Mouse (Mus musculus) forebrain, postnatal 0 days (tissue): ENCODE data around the gene Rpf2. TPM values are rescaled to one million over a fixed set of nuclear protein-coding genes. Genes with fewer than 3 reads are reported as not detected.

Experiments
- ATAC-seq: fragments of 200-750 bp; cut with Nextera tagmentation; 2 replicates; pipeline ENCODE4 v1.8.0; 2017; ENCODE audit warnings: mild to moderate bottlenecking, moderate library complexity
- DNase-seq: peaks from one replicate; pipeline ENCODE4 v3.0.0-alpha.2; 2015
- H3K27ac ChIP-seq: fragments of 300-500 bp; sonication (generic); 2 replicates; pipeline ENCODE4 v1.5.1; 2014; ENCODE audit warnings: low read depth, mild to moderate bottlenecking, antibody characterized with exemption, low read length, moderate library complexity, mixed read lengths
- H3K27me3 ChIP-seq: fragments of 300-500 bp; sonication (generic); 2 replicates; pipeline ENCODE4 v1.6.1; 2014; ENCODE audit warnings: mild to moderate bottlenecking, low read length, mixed read lengths; ENCODE audit not compliant: insufficient read depth
- H3K36me3 ChIP-seq: fragments of 300-500 bp; sonication (generic); 2 replicates; pipeline ENCODE4 v1.6.1; 2014; ENCODE audit warnings: mild to moderate bottlenecking, moderate library complexity; ENCODE audit not compliant: insufficient read depth
- H3K4me1 ChIP-seq: fragments of 300-500 bp; sonication (generic); 2 replicates; pipeline ENCODE4 v1.6.1; 2014; ENCODE audit warnings: antibody characterized with exemption; ENCODE audit not compliant: insufficient read depth
- H3K4me2 ChIP-seq: fragments of 300-500 bp; sonication (generic); 2 replicates; pipeline ENCODE4 v1.6.1; 2014; ENCODE audit warnings: low read depth, mild to moderate bottlenecking, moderate library complexity
- H3K4me3 ChIP-seq: fragments of 300-500 bp; sonication (generic); 2 replicates; pipeline ENCODE4 v1.5.1; 2014; ENCODE audit warnings: low read depth, low read length, mixed read lengths
- H3K9ac ChIP-seq: fragments of 300-500 bp; sonication (generic); 2 replicates; pipeline ENCODE4 v1.6.1; 2014; ENCODE audit warnings: mild to moderate bottlenecking
- H3K9me3 ChIP-seq: fragments of 300-500 bp; sonication (generic); 2 replicates; pipeline ENCODE4 v1.6.1; 2016; ENCODE audit warnings: low read length
- CTCF ChIP-seq: sonication (generic); IDR thresholded peaks from 2 replicates; pipeline ENCODE4 v1.5.1; 2016; ENCODE audit warnings: antibody characterized with exemption, control low read depth, low read depth
- WGBS: fragments of 180-500 bp; shearing (Covaris S2); extraction: QIAGEN DNeasy Blood & Tissue Kit; methylation state at CpG from one replicate; pipeline ENCODE4 v1.1.7; 2014; 5-methylcytosine and 5-hydroxymethylcytosine counted together
- polyA plus RNA-seq: library from polyadenylated mRNA; unstranded; fragments of >200 nt; fragmentation: Nextera tagmentation; extraction: Ambion mirVana; gene quantifications from 2 replicates; pipeline ENCODE4 v1.2.1, GENCODE M21; 2015
- total RNA-seq: library from RNA; depleted of rRNA; stranded (reverse); fragments of >200 nt; gene quantifications from 2 replicates; pipeline ENCODE4 v1.2.3, GENCODE M21; 2014; rRNA removed

Rpf2 gene
- 39.9 and 43.9 TPM in 2 replicates for total RNA-seq
- 66.7 and 74.3 TPM in 2 replicates for polyA plus RNA-seq

- TF ChIP-seq CTCF, result no peak
- Histone ChIP-seq H3K9me3 (no peaks in the 10 kb centered on the region), H3K4me2 (peak within 1 kb of the TSS; percentile 69), H3K4me3 (peak within 1 kb of the TSS; percentile 66), H3K36me3 (peaks cover 47% of the 10 kb centered on the region), H3K9ac (peak within 1 kb of the TSS; percentile 53), H3K27me3 (no peaks in the 10 kb centered on the region), H3K27ac (peak within 1 kb of the TSS; percentile 80), H3K4me1 (0 out of 2 replicates have a peak, but pooled peaks cover 7% of the 10 kb centered on the region)
- DNase-seq (peak; percentile 95), ATAC-seq (peak; percentile 96)
- 2% methylated on average over 54 of the region's 54 CpGs for WGBS
Measured at GRCm38 (mm10) chr10:40246374-40247165, at the start of gene Rpf2. TSS of gene Rpf2 (minus strand) at chr10:40247036.

- DNase-seq (no peak), ATAC-seq (no peak)
- Histone ChIP-seq H3K27me3 (no peaks in the 10 kb centered on the region), H3K4me3 (no peak overlapping the region), H3K4me1 (no peaks in the 10 kb centered on the region; the same call in 1 of the 2 replicates), H3K27ac (no peak overlapping the region), H3K4me2 (no peak overlapping the region), H3K9ac (no peak overlapping the region), H3K9me3 (no peaks in the 10 kb centered on the region), H3K36me3 (0 out of 2 replicates have a peak, but pooled peaks cover 11% of the 10 kb centered on the region)
- no peak for TF ChIP-seq CTCF
- 93% methylated on average over 6 of the region's 6 CpGs for WGBS
Measured at GRCm38 (mm10) chr10:40292640-40293039, 45.8 kb upstream of the Rpf2 start.

GRCm38 (mm10) chr10:40286767-40287166, 39.9 kb upstream of the Rpf2 start:
- no peak overlapping the region for H3K9ac ChIP-seq
- no peak overlapping the region for H3K4me3 ChIP-seq
- no peaks in the 10 kb centered on the region for H3K9me3 ChIP-seq
- no peak overlapping the region for H3K4me2 ChIP-seq
- H3K36me3 ChIP-seq, result peaks cover 10% of the 10 kb centered on the region; the same call in 1 of the 2 replicates
- no peak for TF ChIP-seq CTCF
- ATAC-seq, result no peak
- H3K4me1 ChIP-seq, result no peaks in the 10 kb centered on the region
- H3K27me3 ChIP-seq, result no peaks in the 10 kb centered on the region
- 96% methylated on average over 1 of the region's 1 CpGs for whole genome bisulfite sequencing
- DNase-seq, result no peak
- H3K27ac ChIP-seq, result no peak overlapping the region

- Histone ChIP-seq H3K27ac (no peak overlapping the region), H3K4me1 (no peaks in the 10 kb centered on the region), H3K9me3 (no peaks in the 10 kb centered on the region), H3K4me3 (no peak overlapping the region), H3K27me3 (no peaks in the 10 kb centered on the region), H3K4me2 (no peak overlapping the region), H3K9ac (no peak overlapping the region), H3K36me3 (peaks cover 6% of the 10 kb centered on the region; the same call in 1 of the 2 replicates)
- 93% methylated on average over 1 of the region's 1 CpGs for WGBS
- no peak for ATAC-seq
- no peak for TF ChIP-seq CTCF
- no peak for DNase-seq
Measured at GRCm38 (mm10) chr10:40285571-40285970, 38.7 kb upstream of the Rpf2 start.

GRCm38 (mm10) chr10:40284997-40285396, 38.2 kb upstream of the Rpf2 start:
- Histone ChIP-seq H3K27me3 (no peaks in the 10 kb centered on the region), H3K36me3 (peaks cover 6% of the 10 kb centered on the region; the same call in 1 of the 2 replicates), H3K9me3 (no peaks in the 10 kb centered on the region), H3K4me2 (no peak overlapping the region), H3K4me3 (no peak overlapping the region), H3K9ac (no peak overlapping the region), H3K27ac (no peak overlapping the region), H3K4me1 (no peaks in the 10 kb centered on the region)
- no peak for DNase-seq
- 86% methylated on average over 3 of the region's 3 CpGs for WGBS
- 0 out of 2 replicates have a peak, but pooled peaks have one; percentile 10 for ATAC-seq
- TF ChIP-seq CTCF, result no peak

GRCm38 (mm10) chr10:40284179-40284831, 37.5 kb upstream of the Rpf2 start:
- Histone ChIP-seq H3K9me3 (no peaks in the 10 kb centered on the region), H3K27ac (no peak overlapping the region), H3K4me2 (no peak overlapping the region), H3K4me3 (no peak overlapping the region), H3K27me3 (no peaks in the 10 kb centered on the region), H3K9ac (no peak overlapping the region), H3K36me3 (peaks cover 2% of the 10 kb centered on the region; the same call in 1 of the 2 replicates), H3K4me1 (no peaks in the 10 kb centered on the region)
- 68% methylated on average over 10 of the region's 10 CpGs for WGBS
- TF ChIP-seq CTCF, result no peak
- peak; percentile 62 for ATAC-seq
- peak; percentile 46 for DNase-seq

- ATAC-seq (peak; percentile 21; the same call in 1 of the 2 replicates), DNase-seq (peak; percentile 12)
- peaks cover 2% of the 10 kb centered on the region; the same call in 1 of the 2 replicates for H3K36me3 ChIP-seq
- no peak overlapping the region for H3K27ac ChIP-seq
- no peak overlapping the region for H3K9ac ChIP-seq
- no peaks in the 10 kb centered on the region for H3K9me3 ChIP-seq
- H3K4me3 ChIP-seq, result no peak overlapping the region
- TF ChIP-seq CTCF, result no peak
- no peak overlapping the region for H3K4me2 ChIP-seq
- H3K4me1 ChIP-seq, result no peaks in the 10 kb centered on the region
- H3K27me3 ChIP-seq, result no peaks in the 10 kb centered on the region
- WGBS, result 79% methylated on average over 9 of the region's 9 CpGs
Measured at GRCm38 (mm10) chr10:40283636-40284035, 36.8 kb upstream of the Rpf2 start.
